Mouse (Mus musculus) spleen, adult 18-20 months (tissue): ENCODE measurements around the gene Ncaph.
A peak's percentile ranks its signal among the peaks of the same experiment; 100 is the strongest.
"Not testable (repeated sequence)": the region's sequence is repeated elsewhere in the genome, so short reads cannot be mapped to it uniquely, and the experiment has no call there.

Experiments
- DNase-seq, 2 experiments: peaks; one replicate each; pipeline ENCODE4 v3.0.0; 2022; ENCODE audit warnings: mixed read lengths in 2 of 2

Ncaph gene

GRCm38 (mm10) chr2:127080591-127081218 lies 53.0 kb downstream of the Ncaph start:
- no peak for DNase-seq

- DNase-seq: no peak
Observed at GRCm38 (mm10) chr2:127079881-127080590, 53.7 kb downstream of the Ncaph start.

DNA sequence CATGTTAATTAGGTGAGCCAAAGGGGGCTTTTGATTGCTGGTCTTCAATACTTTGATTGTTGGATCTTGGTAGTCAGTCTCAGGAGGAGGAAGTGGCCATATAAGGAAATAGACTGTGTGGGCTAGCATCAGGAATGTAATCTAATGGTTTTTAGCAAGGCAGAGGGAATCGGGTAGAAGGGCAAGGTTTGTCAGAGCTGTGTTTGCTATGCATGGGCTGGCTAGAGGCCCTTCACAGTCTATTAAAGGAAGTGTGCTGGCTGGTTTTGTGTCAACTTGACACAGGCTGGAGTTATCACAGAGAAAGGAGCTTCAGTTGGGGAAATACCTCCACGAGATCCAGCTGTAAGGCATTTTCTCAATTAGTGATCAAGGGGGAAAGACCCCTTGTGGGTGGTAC lies 54.7 kb downstream of the Ncaph start:
- not testable (repeated sequence) for DNase-seq

GRCm38 (mm10) chr2:127077611-127078010 lies 56.1 kb downstream of the Ncaph start:
- no peak for DNase-seq

- no peak for DNase-seq
Observed at GRCm38 (mm10) chr2:127074116-127074515, 59.6 kb downstream of the Ncaph start.

GRCm38 (mm10) chr2:127070879-127071278 lies 62.9 kb downstream of the Ncaph start:
- no peak for DNase-seq

DNA sequence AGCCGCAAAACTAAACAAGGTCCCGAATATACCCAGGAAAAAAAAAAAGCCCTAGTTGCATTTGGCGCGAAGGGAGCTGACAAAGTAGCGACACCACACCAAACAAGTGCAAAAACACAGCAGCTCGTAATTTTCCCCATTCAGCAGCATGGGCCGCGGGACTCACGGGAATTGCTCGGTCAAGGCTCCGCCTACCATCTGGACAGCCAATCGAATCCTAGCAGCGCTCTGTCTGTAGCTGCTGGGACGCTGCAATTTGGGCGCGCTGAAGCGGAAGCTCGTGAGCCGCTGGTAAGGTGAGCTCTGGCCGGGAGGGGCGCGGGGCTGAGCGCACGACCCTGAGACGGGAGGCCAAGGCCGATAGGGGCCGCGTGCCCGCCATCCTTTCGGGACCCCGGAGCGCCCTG lies 63.3 kb downstream of the Ncaph start, which contains the start of gene Blvra:
Blvra (plus strand) TSS at position 231 of the 407 bp plus-strand sequence.
- peak; percentile 77 to 81 for DNase-seq

- DNase-seq: no peak
Observed at GRCm38 (mm10) chr2:127069781-127070434, 63.8 kb downstream of the Ncaph start.

- no peak for DNase-seq
Observed at GRCm38 (mm10) chr2:127068806-127069205, 64.9 kb downstream of the Ncaph start.

DNA sequence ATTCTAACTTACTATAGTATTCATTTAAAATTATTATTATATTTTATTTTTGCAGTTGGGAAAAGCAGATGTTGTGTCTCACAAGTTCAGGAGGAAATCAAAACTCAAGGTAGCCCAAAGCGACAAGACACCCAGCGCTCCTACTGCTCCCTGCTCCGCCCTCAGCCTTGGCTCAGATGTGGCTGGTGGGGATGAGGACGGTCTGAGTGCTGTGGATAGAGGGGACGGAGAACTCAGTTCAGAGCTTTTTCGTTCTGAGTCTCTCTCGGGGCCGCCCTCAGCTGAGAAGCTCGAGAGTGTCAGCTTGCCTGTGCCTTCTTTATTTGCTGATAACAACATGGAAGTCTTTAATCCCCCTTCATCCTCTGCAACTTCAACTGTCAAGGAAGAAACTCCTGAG lies 72.3 kb downstream of the Ncaph start:
- no peak for DNase-seq
